Mouse (Mus musculus): ENCODE measurements at regions not wholly inside any gene's neighbourhood (a gene's known extent, or its start where the extent isn't known, plus 50 kb on each side); places are given as distances from the start of the nearest gene placed in this dataset.

GRCm38 (mm10) chr2:51566554-51567246 is 60.6 kb upstream of the Tas2r134 start:
- no peak for ATAC-seq (replicated peaks)
- peaks cover 4% of the 10 kb centered on the region; the same call in 1 of the 2 replicates for H3K4me1 ChIP-seq
- no peak overlapping the region for H3K9ac ChIP-seq (replicated peaks)
- H3K4me2 ChIP-seq (replicated peaks) = no peak overlapping the region
- H3K27ac ChIP-seq (replicated peaks) = no peak overlapping the region
- 89% methylated on average over 7 of the region's 7 CpGs for WGBS
- H3K36me3 ChIP-seq = no peaks in the 10 kb centered on the region
- no peak overlapping the region for H3K4me3 ChIP-seq
- no peaks in the 10 kb centered on the region for H3K9me3 ChIP-seq
- no peaks in the 10 kb centered on the region for H3K27me3 ChIP-seq

- H3K27ac ChIP-seq (replicated peaks) = no peak overlapping the region
- 77% methylated on average over 5 of the region's 5 CpGs for WGBS
- no peaks in the 10 kb centered on the region for H3K36me3 ChIP-seq
- no peak overlapping the region for H3K4me3 ChIP-seq
- H3K27me3 ChIP-seq = no peaks in the 10 kb centered on the region
- no peak for ATAC-seq (replicated peaks)
- H3K4me1 ChIP-seq = peaks cover 4% of the 10 kb centered on the region; the same call in 1 of the 2 replicates
- H3K9ac ChIP-seq (replicated peaks) = no peak overlapping the region
- H3K4me2 ChIP-seq (replicated peaks) = no peak overlapping the region
- no peaks in the 10 kb centered on the region for H3K9me3 ChIP-seq
These were observed 63.4 kb upstream of the Tas2r134 start for GRCm38 (mm10) chr2:51563881-51564280.

DNA sequence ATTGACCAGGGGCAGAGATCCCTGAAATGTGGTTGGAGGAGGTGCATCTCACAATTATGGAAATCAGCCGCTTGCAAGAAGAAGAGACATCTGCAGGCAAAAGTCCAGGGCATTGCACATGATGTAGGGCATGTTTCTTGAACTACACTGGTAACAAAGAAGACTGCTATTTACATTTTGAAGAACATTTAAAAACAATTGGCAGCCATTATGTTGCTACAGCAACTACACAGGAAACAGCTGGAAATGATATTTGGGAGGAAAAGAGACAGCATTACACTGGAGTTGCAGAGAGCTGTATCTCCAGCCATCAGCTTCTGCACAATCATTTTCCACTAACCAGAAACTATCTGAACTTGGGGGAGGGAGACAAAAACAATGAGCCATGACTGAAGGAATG is 64.1 kb upstream of the Tas2r134 start:
- peaks cover 4% of the 10 kb centered on the region; the same call in 1 of the 2 replicates for H3K4me1 ChIP-seq
- H3K4me2 ChIP-seq (replicated peaks) = no peak overlapping the region
- 78% methylated on average over 1 of the region's 1 CpGs for WGBS
- H3K4me3 ChIP-seq = no peak overlapping the region
- ATAC-seq (replicated peaks) = no peak
- no peak overlapping the region for H3K27ac ChIP-seq (replicated peaks)
- H3K27me3 ChIP-seq = no peaks in the 10 kb centered on the region
- H3K9ac ChIP-seq (replicated peaks) = no peak overlapping the region
- no peaks in the 10 kb centered on the region for H3K36me3 ChIP-seq
- no peaks in the 10 kb centered on the region for H3K9me3 ChIP-seq

DNA sequence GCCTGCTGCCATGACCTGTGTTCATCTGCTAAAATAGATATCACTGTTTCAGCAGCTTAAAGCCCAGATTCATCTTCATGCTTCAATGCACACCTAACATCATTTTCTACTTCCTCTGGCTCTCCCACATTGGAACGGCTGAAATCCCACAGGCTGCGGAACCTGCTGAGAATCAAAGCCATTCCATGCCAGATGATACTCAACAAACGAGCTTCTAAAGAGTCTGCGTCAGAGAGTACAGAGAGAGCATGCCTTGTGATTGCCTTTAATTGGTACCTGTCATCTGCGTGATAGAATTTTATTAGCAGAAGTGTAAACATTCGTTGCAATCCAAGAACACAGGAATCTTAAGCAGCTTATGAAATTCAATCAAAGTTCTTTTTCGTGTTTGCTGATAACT is 76.4 kb upstream of the Tas2r134 start:
- Histone ChIP-seq H3K4me3 (no peak overlapping the region), H3K4me2 (replicated peaks) (no peak overlapping the region), H3K36me3 (no peaks in the 10 kb centered on the region), H3K4me1 (peaks cover 6% of the 10 kb centered on the region; the same call in 1 of the 2 replicates), H3K27ac (replicated peaks) (no peak overlapping the region), H3K9me3 (no peaks in the 10 kb centered on the region), H3K27me3 (no peaks in the 10 kb centered on the region), H3K9ac (replicated peaks) (no peak overlapping the region)
- WGBS = 13% methylated on average over 7 of the region's 7 CpGs
- peak; percentile 58; the same call in 1 of the 2 replicates for ATAC-seq (replicated peaks)

GRCm38 (mm10) chr2:51549125-51549524 is 78.2 kb upstream of the Tas2r134 start:
- Histone ChIP-seq H3K9ac (replicated peaks) (no peak overlapping the region), H3K4me3 (no peak overlapping the region), H3K9me3 (no peaks in the 10 kb centered on the region), H3K27me3 (no peaks in the 10 kb centered on the region), H3K4me1 (peaks cover 6% of the 10 kb centered on the region; the same call in 1 of the 2 replicates), H3K36me3 (no peaks in the 10 kb centered on the region), H3K4me2 (replicated peaks) (no peak overlapping the region), H3K27ac (replicated peaks) (no peak overlapping the region)
- 93% methylated on average over 5 of the region's 5 CpGs for WGBS
- ATAC-seq (replicated peaks) = no peak

- H3K9me3 ChIP-seq = no peaks in the 10 kb centered on the region
- peaks cover 6% of the 10 kb centered on the region; the same call in 1 of the 2 replicates for H3K4me1 ChIP-seq
- no peak overlapping the region for H3K27ac ChIP-seq (replicated peaks)
- H3K4me2 ChIP-seq (replicated peaks) = no peak overlapping the region
- H3K4me3 ChIP-seq = no peak overlapping the region
- no peaks in the 10 kb centered on the region for H3K27me3 ChIP-seq
- H3K36me3 ChIP-seq = no peaks in the 10 kb centered on the region
- ATAC-seq (replicated peaks) = no peak
- H3K9ac ChIP-seq (replicated peaks) = no peak overlapping the region
- 65% methylated on average over 3 of the region's 3 CpGs for WGBS
These were observed 81.1 kb upstream of the Tas2r134 start for GRCm38 (mm10) chr2:51546181-51546580.

- Histone ChIP-seq H3K27me3 (no peaks in the 10 kb centered on the region), H3K4me2 (replicated peaks) (no peak overlapping the region), H3K4me1 (no peaks in the 10 kb centered on the region), H3K9me3 (no peaks in the 10 kb centered on the region), H3K4me3 (no peak overlapping the region), H3K9ac (replicated peaks) (no peak overlapping the region), H3K36me3 (no peaks in the 10 kb centered on the region), H3K27ac (replicated peaks) (no peak overlapping the region)
- WGBS = 78% methylated on average over 1 of the region's 1 CpGs
- no peak for ATAC-seq (replicated peaks)
These were observed 83.4 kb upstream of the Tas2r134 start for GRCm38 (mm10) chr2:51543949-51544348.

DNA sequence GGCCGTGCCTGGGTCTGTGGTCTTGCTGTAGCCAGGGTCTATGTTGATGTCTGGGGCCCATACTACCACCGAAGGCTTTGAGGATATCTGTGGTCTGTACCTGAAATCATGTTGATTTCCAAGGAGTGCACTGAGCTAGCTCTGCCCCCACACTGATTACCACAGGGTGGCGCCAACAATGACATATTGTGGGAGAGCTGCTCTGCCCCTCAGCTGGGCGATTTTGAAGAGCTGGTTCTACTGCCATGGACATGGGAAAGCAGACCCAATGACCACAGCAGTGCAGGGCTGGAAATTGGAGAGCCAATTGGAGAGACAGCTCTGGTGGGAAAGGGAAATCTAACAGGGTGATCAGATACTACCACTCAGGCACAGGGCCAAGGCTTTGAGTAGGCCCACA is 85.0 kb upstream of the Tas2r134 start:
- Histone ChIP-seq H3K9ac (replicated peaks) (no peak overlapping the region), H3K4me1 (no peaks in the 10 kb centered on the region), H3K9me3 (no peaks in the 10 kb centered on the region), H3K27me3 (no peaks in the 10 kb centered on the region), H3K4me3 (no peak overlapping the region), H3K4me2 (replicated peaks) (no peak overlapping the region), H3K27ac (replicated peaks) (no peak overlapping the region), H3K36me3 (no peaks in the 10 kb centered on the region)
- WGBS = 87% methylated on average over 4 of the region's 4 CpGs
- ATAC-seq (replicated peaks) = no peak

DNA sequence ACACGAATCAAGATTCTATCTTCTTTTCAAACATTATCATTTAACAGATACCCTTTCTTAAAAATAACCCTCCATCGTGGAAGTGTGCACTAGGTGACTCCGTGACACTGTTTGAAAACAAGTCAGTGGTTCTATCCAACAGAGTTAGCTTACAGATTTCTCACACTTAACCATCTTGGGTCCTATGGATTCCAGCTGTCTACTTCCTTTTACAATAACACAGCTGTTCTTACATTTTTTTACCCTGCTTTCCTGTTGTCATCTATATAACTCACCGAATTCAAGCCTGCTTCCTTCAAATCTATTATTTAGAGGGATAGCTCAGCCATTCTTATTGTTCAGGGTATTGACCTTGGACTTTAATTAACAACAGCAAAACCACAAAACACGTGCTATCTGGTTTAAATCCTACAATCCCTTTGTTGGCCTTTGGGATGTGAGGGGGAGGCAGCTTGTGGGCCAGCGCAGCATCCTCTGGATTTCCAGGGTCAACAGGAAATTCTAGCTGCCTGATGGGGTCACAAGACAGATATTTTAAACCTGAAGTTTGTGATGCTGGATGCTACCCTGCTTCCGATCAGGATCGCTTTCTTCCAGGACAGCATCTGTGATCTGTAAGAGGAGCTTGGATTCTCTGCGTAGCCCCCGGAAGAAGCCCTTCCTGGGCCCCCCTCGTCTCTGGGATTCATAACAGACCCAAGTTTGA is 94.4 kb upstream of the Tas2r134 start:
- ATAC-seq (replicated peaks) = no peak
- WGBS = 77% methylated on average over 11 of the region's 11 CpGs
- Histone ChIP-seq H3K9me3 (no peaks in the 10 kb centered on the region), H3K4me2 (replicated peaks) (no peak overlapping the region), H3K36me3 (no peaks in the 10 kb centered on the region), H3K4me1 (no peaks in the 10 kb centered on the region), H3K4me3 (no peak overlapping the region), H3K27ac (replicated peaks) (no peak overlapping the region), H3K27me3 (no peaks in the 10 kb centered on the region), H3K9ac (replicated peaks) (no peak overlapping the region)

DNA sequence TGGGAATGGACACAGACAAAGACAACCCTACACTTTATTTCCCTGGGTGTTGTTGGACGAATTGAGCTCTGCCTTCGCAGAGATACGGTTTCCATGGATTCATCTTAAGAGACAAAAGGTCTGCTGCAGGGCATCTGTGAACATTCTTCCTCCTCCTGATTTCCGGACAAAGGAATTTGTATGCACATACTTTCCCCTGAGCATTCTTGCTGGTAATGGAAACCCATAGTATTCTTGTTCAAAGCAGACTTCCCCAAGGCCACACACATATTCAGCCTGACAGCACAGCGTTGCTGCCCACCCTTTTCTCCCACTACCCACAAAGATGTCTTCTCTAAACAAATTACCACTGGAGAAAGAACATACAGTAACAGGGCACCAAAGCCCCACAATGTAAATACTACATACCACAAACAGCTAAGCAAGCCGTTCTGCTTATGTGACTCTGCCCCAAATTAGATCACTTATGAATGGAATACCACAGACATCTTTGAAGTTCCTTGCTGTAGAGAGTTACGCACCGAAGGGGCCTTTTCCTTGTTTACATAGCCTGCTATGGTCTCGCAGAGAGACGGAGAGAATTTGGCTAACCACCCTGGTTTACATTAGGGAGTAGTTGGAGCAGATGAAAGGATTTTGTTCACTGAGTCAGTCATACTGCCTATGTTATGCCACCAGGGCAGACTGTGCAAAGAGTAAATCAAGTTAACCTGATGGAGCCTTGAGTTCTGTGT is 96.0 kb upstream of the Tas2r134 start:
- WGBS = 58% methylated on average over 10 of the region's 10 CpGs
- Histone ChIP-seq H3K27ac (replicated peaks) (no peak overlapping the region), H3K4me2 (replicated peaks) (no peak overlapping the region), H3K4me1 (no peaks in the 10 kb centered on the region), H3K4me3 (no peak overlapping the region), H3K9me3 (no peaks in the 10 kb centered on the region), H3K9ac (replicated peaks) (no peak overlapping the region), H3K36me3 (no peaks in the 10 kb centered on the region), H3K27me3 (no peaks in the 10 kb centered on the region)
- no peak for ATAC-seq (replicated peaks)

GRCm38 (mm10) chr2:51522766-51523165 is 104.5 kb upstream of the Tas2r134 start:
- no peak overlapping the region for H3K27ac ChIP-seq (replicated peaks)
- no peaks in the 10 kb centered on the region for H3K4me1 ChIP-seq
- 76% methylated on average over 3 of the region's 3 CpGs for WGBS
- H3K4me3 ChIP-seq = no peak overlapping the region
- ATAC-seq (replicated peaks) = no peak
- H3K9me3 ChIP-seq = no peaks in the 10 kb centered on the region
- no peak overlapping the region for H3K9ac ChIP-seq (replicated peaks)
- H3K36me3 ChIP-seq = no peaks in the 10 kb centered on the region
- H3K27me3 ChIP-seq = no peaks in the 10 kb centered on the region
- no peak overlapping the region for H3K4me2 ChIP-seq (replicated peaks)

All from forebrain, embryonic 15.5 days (tissue).